Comparison of ENCODE assay signal across 8 mouse cellular contexts in genomic region chr16:84774003-84774703, GRCm38 (mm10). TPM values are rescaled to one million over a fixed set of nuclear protein-coding genes. Genes with fewer than 3 reads are reported as not detected.
DNase-seq lines count a peak whose midpoint lies in the region; ATAC-seq and TF ChIP-seq lines count a peak whose summit lies in the region.

Gene Jam2 (plus strand): TSS chr16:84774123.

- H3K9ac ChIP-seq in lung, embryonic 15.5 days = peak within 1 kb of the TSS; percentile 57

- POLR2A ChIA-PET in Patski (lab: Charles Lee) = no interaction called here

- H3K4me3 ChIP-seq in hindbrain, embryonic 10.5 days = peak within 1 kb of the TSS; percentile 81
- H3K4me3 ChIP-seq in lung, embryonic 15.5 days = peak within 1 kb of the TSS; percentile 60
- H3K4me3 ChIP-seq in olfactory bulb, adult 2 months (ENCODE audit: insufficient read depth, low read depth, low read length) = peak within 1 kb of the TSS; percentile 67

- DNase-seq in Patski (ENCODE audit: low read depth, low spot score) = no peak
- peak; percentile 28 for DNase-seq in cerebellum, adult 9-11 months
- DNase-seq in frontal cortex, postnatal 14 days (ENCODE audit: low spot score in 2 of 2) = peak; percentile 57
- DNase-seq in hindbrain, embryonic 10.5 days (ENCODE audit: low spot score) = peak; percentile 90
- DNase-seq in layer of hippocampus, postnatal 10 days (ENCODE audit: low spot score in 2 of 2) = peak; percentile 65 to 71
- DNase-seq in thymus, postnatal 25 days = peak; percentile 7

- under 1% methylated on average over 42 of the region's 43 CpGs for WGBS in hindbrain, embryonic 10.5 days
- WGBS in lung, embryonic 15.5 days = under 1% methylated on average over 39 of the region's 43 CpGs
- under 1% methylated on average over 43 of the region's 43 CpGs for WGBS in olfactory bulb, adult 2 months

- H3K27ac ChIP-seq in hindbrain, embryonic 10.5 days = peak within 1 kb of the TSS; percentile 97
- peak within 1 kb of the TSS; percentile 47; the same call in 1 of the 2 replicates for H3K27ac ChIP-seq in lung, embryonic 15.5 days
- peak within 1 kb of the TSS; percentile 73 for H3K27ac ChIP-seq in olfactory bulb, adult 2 months (ENCODE audit: insufficient read depth, low read depth, low read length)

- TF ChIP-seq POLR2A in olfactory bulb, adult 2 months (IDR thresholded peaks at IDR 0.05; ENCODE audit: insufficient read depth, low read depth, low read length) = peak; percentile 16; the same call in 1 of the 2 replicates

- H3K9me3 ChIP-seq in hindbrain, embryonic 10.5 days = no peaks in the 10 kb centered on the region
- no peaks in the 10 kb centered on the region for H3K9me3 ChIP-seq in lung, embryonic 15.5 days

- peaks cover 30% of the 10 kb centered on the region for H3K4me1 ChIP-seq in hindbrain, embryonic 10.5 days (replicated peaks)
- H3K4me1 ChIP-seq in lung, embryonic 15.5 days = peaks cover 11% of the 10 kb centered on the region; the same call in 1 of the 2 replicates
- H3K4me1 ChIP-seq in olfactory bulb, adult 2 months (ENCODE audit: control insufficient read depth, insufficient read depth, low read length) = peaks cover 7% of the 10 kb centered on the region

- ATAC-seq in Patski = peak; percentile 58
- ATAC-seq in lung, embryonic 15.5 days (ENCODE audit: borderline replicate concordance, extremely low read depth, low FRiP score, low TSS enrichment) = peak; percentile 82

- no peak for TF ChIP-seq CTCF in Patski (IDR thresholded peaks at IDR 0.05)
- TF ChIP-seq CTCF in olfactory bulb, adult 2 months (IDR thresholded peaks at IDR 0.05; ENCODE audit: insufficient read depth, low read depth, low read length) = no peak

- peak within 1 kb of the TSS; percentile 99 for H3K4me2 ChIP-seq in lung, embryonic 15.5 days

- in situ Hi-C loops in Patski (cut with MboI; ENCODE audit: low pct_unique_long_range_greater_than_20kb) = no loop called here

- H3K27me3 ChIP-seq in Patski = peaks cover 6% of the 10 kb centered on the region
- no peaks in the 10 kb centered on the region for H3K27me3 ChIP-seq in hindbrain, embryonic 10.5 days (ENCODE audit: insufficient read depth, poor library complexity, severe bottlenecking)
- H3K27me3 ChIP-seq in lung, embryonic 15.5 days = peaks cover 16% of the 10 kb centered on the region; the same call in 1 of the 2 replicates

- H3K36me3 ChIP-seq in hindbrain, embryonic 10.5 days = peaks cover 20% of the 10 kb centered on the region
- no peaks in the 10 kb centered on the region for H3K36me3 ChIP-seq in lung, embryonic 15.5 days

- CTCF ChIA-PET in Patski (lab: Charles Lee) = interaction anchor here (1.2 kb wide), 1 partner anchor 9 kb away, joined by 4 read pairs; no protein-coding TSS in a partner anchor

RNA-seq across cellular contexts. Expression of gene Jam2, which starts in this region (rescaled TPM):
- polyA plus RNA-seq in Patski (2021) = 0.05 TPM
- polyA plus RNA-seq in hindbrain, embryonic 10.5 days (2016; fragmentation: Nextera tagmentation; extraction: Ambion mirVana) = 46.5 and 52.6 TPM in 2 replicates
- 10 to 100 TPM; 26.3 to 30.4 TPM for total RNA-seq in layer of hippocampus, postnatal 10 days (2021)
- 12.8 and 12.9 TPM in 2 replicates for polyA plus RNA-seq in lung, embryonic 15.5 days (2015; fragmentation: Nextera tagmentation; extraction: Ambion mirVana)
- not detected in 2 replicates for polyA plus RNA-seq in olfactory bulb, adult 2 months (2012; ENCODE audit: insufficient read depth, insufficient read length, low replicate concordance, missing spikeins)

Comparison
In these comparisons a context has a peak if more than half of its experiments do, and no peak if none do; other contexts are left out.
1. Peak in ATAC-seq in Patski; RNA of the gene not detected or under 1 TPM.
2. H3K27ac ChIP-seq: peak in every context shown above with its lines; median percentile 97 in hindbrain, embryonic 10.5 days; 73 in olfactory bulb, adult 2 months; 47 in lung, embryonic 15.5 days.